Mouse (Mus musculus): ENCODE results near the gene Zfp292. TPM values are rescaled to one million over a fixed set of nuclear protein-coding genes. Genes with fewer than 3 reads are reported as not detected.

The Zfp292 gene
- total and polyA plus RNA-seq, 3 experiments = 9.5 to 13.6 (median 11.4) TPM

DNA sequence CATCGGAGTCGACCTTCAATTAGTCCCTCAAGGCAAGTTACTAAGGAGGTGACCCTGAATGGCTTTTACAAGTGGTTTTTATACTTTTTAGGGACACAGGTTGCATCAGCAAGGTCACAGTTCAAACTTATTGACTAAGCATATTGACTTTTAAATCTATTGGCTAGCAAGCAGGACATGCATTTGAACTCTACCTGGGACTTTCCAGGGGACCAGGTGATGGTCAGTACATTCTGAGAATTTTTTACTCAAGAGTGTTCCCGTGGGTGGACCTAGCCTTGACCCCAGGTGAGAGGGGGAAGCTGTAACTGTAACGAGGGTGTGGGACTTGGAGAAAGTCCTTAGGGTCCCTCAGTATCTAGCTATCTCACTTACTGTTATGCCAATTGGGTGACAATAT, 18.4 kb upstream of the Zfp292 start:
- no peaks in the 10 kb centered on the region for H3K79me2 ChIP-seq (replicated peaks; ENCODE audit: control insufficient read depth, extremely low read depth, insufficient read depth, poor library complexity, severe bottlenecking)
- H3K9ac ChIP-seq (ENCODE audit: insufficient read depth, low read depth) = no peak overlapping the region
- H3K27me3 ChIP-seq (replicated peaks) = peaks cover 1% of the 10 kb centered on the region
- dilution Hi-C loops (cut with MboI; ENCODE audit: extremely low pct_ligation_motif_present, extremely low pct_unique_long_range_greater_than_20kb, low sequenced_read_pairs) = no loop called here
- no peak overlapping the region; the same call in 1 of the 2 replicates for H3K4me2 ChIP-seq (ENCODE audit: insufficient read depth, low read depth, poor library complexity, severe bottlenecking)
- no peak for TF ChIP-seq MAFK (IDR thresholded peaks at IDR 0.05; ENCODE audit: insufficient replicate concordance, low read length)
- no peak for TF ChIP-seq IRF4 (IDR thresholded peaks at IDR 0.05; ENCODE audit: low read depth, low read length)
- TF ChIP-seq CHD1 (IDR thresholded peaks at IDR 0.05; ENCODE audit: low read depth, low read length) = no peak
- TF ChIP-seq NRF1 (IDR thresholded peaks at IDR 0.05; ENCODE audit: low read depth, low read length) = no peak
- TF ChIP-seq MAZ (IDR thresholded peaks at IDR 0.05; ENCODE audit: low read depth, low read length) = no peak
- no peak for TF ChIP-seq EP300 (IDR thresholded peaks at IDR 0.05; ENCODE audit: low read length)
- no peak for TF ChIP-seq ZC3H11A (IDR thresholded peaks at IDR 0.05; ENCODE audit: low read depth, low read length)
- no peak for TF ChIP-seq TBP (conservative IDR thresholded peaks at IDR 0.05; ENCODE audit: low read depth, low read length)
- no peak for TF ChIP-seq MEF2A (IDR thresholded peaks at IDR 0.05; ENCODE audit: borderline replicate concordance, low read depth, low read length)
- TF ChIP-seq ELF1 (IDR thresholded peaks at IDR 0.05; ENCODE audit: low read depth, low read length) = no peak
- TF ChIP-seq PAX5 (IDR thresholded peaks at IDR 0.05; ENCODE audit: low read length) = no peak
- TF ChIP-seq JUN (IDR thresholded peaks at IDR 0.05; ENCODE audit: insufficient read depth, low read depth, low read length) = no peak
- TF ChIP-seq MAX (IDR thresholded peaks at IDR 0.05; ENCODE audit: low read length) = no peak
- TF ChIP-seq ZNF384 (IDR thresholded peaks at IDR 0.05; ENCODE audit: low read depth, low read length) = no peak
- TF ChIP-seq MXI1 (IDR thresholded peaks at IDR 0.05; ENCODE audit: low read depth, low read length) = no peak
- no peak for TF ChIP-seq BHLHE40 (IDR thresholded peaks at IDR 0.05; ENCODE audit: low read depth, low read length)
- TF ChIP-seq MYC (IDR thresholded peaks at IDR 0.05; ENCODE audit: low read depth, low read length) = no peak
- no peak for TF ChIP-seq GABPA (IDR thresholded peaks at IDR 0.05; ENCODE audit: insufficient replicate concordance, low read depth, low read length)
- no peak for TF ChIP-seq KAT2A (IDR thresholded peaks at IDR 0.05; ENCODE audit: insufficient replicate concordance, low read length)
- H3K4me3 ChIP-seq (replicated peaks in 1 of 3; ENCODE audit: low read depth in 2 of 3, low read length in 2 of 3, poor library complexity in 1 of 3) = no peak overlapping the region
- no peaks in the 10 kb centered on the region for H3K4me1 ChIP-seq (ENCODE audit: control insufficient read depth in 1 of 2, insufficient read depth in 2 of 2)
- in situ Hi-C loops (cut with MboI; ENCODE audit: low pct_ligation_motif_present, low pct_unique_long_range_greater_than_20kb, low sequenced_read_pairs) = no loop called here
- no peak for DNase-seq (ENCODE audit: extremely low read depth)
- no peaks in the 10 kb centered on the region for H3K36me3 ChIP-seq (replicated peaks in 1 of 2; ENCODE audit: control insufficient read depth in 1 of 2, insufficient read depth in 1 of 2, low read length in 1 of 2)
- H3K27ac ChIP-seq (ENCODE audit: insufficient read depth, low read depth) = no peak overlapping the region
- H3K9me3 ChIP-seq (replicated peaks; ENCODE audit: low read length) = no peaks in the 10 kb centered on the region

DNA sequence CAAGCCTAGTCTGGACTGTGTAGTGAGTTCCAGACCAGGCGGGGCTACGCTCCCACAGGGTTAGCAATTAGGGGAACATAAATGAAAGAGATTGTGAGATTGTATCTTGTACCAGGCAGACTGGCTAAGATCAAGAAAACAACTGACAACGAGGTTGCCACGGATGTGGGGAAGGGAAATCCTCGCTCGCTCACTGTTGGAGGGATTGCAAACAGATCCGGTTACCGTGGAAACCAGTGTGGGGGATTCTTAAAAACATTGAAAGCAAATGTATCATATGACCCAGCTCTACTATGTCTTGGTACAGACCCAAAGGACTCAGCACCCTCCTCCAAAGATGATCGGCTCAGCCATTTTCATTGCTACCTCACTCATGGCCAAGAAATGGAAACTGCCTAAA, 17.4 kb upstream of the Zfp292 start:
- H3K9me3 ChIP-seq (replicated peaks; ENCODE audit: low read length) = no peaks in the 10 kb centered on the region
- in situ Hi-C loops (cut with MboI; ENCODE audit: low pct_ligation_motif_present, low pct_unique_long_range_greater_than_20kb, low sequenced_read_pairs) = no loop called here
- dilution Hi-C loops (cut with MboI; ENCODE audit: extremely low pct_ligation_motif_present, extremely low pct_unique_long_range_greater_than_20kb, low sequenced_read_pairs) = no loop called here
- peaks cover 1% of the 10 kb centered on the region for H3K27me3 ChIP-seq (replicated peaks)
- H3K4me2 ChIP-seq (ENCODE audit: insufficient read depth, low read depth, poor library complexity, severe bottlenecking) = peak overlapping the region; percentile 24
- H3K4me1 ChIP-seq (ENCODE audit: control insufficient read depth in 1 of 2, insufficient read depth in 2 of 2) = no peaks in the 10 kb centered on the region
- no peak for DNase-seq (ENCODE audit: extremely low read depth)
- no peak overlapping the region for H3K4me3 ChIP-seq (replicated peaks in 1 of 3; ENCODE audit: low read depth in 2 of 3, low read length in 2 of 3, poor library complexity in 1 of 3)
- no peaks in the 10 kb centered on the region for H3K79me2 ChIP-seq (replicated peaks; ENCODE audit: control insufficient read depth, extremely low read depth, insufficient read depth, poor library complexity, severe bottlenecking)
- H3K27ac ChIP-seq (ENCODE audit: insufficient read depth, low read depth) = no peak overlapping the region
- H3K36me3 ChIP-seq (replicated peaks in 1 of 2; ENCODE audit: control insufficient read depth in 1 of 2, insufficient read depth in 1 of 2, low read length in 1 of 2) = no peaks in the 10 kb centered on the region
- no peak for TF ChIP-seq CHD1 (IDR thresholded peaks at IDR 0.05; ENCODE audit: low read depth, low read length)
- TF ChIP-seq NRF1 (IDR thresholded peaks at IDR 0.05; ENCODE audit: low read depth, low read length) = no peak
- no peak for TF ChIP-seq ZNF384 (IDR thresholded peaks at IDR 0.05; ENCODE audit: low read depth, low read length)
- no peak for TF ChIP-seq POLR2A (IDR thresholded peaks at IDR 0.05; ENCODE audit: low read depth, low read length)
- H3K9ac ChIP-seq (ENCODE audit: insufficient read depth, low read depth) = no peak overlapping the region
